Mouse (Mus musculus): ENCODE measurements around the gene Ipo8.

The Ipo8 gene

DNA sequence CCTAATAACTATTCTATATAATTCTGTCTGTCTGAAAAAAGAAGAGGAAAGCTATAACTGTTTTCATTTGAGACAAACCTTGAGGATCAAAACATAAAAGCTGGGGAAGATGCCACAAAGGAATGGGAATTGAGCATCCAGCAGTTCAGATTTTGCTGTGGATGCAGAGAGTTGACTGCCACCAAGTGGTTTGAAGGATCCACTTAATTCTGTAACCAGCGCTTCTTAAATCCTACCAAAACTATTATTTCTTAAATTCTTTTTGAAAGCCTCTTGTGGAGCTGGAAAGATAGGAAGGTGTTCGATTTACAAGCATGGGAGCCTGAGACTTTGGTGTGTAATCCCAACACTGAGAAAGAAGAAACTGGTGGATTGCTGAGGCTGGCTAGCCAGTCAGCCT, 79.9 kb downstream of the Ipo8 start:
- no peak for DNase-seq

DNA sequence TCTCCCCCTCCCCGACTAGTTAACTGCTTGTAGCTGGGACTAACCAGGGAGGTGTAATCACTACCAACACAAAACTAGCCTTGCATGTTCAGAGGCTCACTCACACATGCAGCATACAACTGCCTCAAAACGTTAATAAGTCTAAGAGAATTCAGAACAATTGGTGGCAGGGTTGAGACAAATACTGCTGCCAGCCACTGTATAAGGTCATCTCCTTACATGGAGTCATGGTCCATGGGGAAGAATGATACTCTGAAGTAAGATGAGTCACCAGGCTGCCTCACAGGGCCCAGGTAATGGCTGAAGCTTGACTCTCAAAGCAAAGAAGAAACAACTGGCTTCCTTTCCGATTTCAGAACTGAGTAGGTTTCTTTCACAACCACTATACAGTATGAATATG, 81.1 kb downstream of the Ipo8 start:
- no peak for DNase-seq

DNA sequence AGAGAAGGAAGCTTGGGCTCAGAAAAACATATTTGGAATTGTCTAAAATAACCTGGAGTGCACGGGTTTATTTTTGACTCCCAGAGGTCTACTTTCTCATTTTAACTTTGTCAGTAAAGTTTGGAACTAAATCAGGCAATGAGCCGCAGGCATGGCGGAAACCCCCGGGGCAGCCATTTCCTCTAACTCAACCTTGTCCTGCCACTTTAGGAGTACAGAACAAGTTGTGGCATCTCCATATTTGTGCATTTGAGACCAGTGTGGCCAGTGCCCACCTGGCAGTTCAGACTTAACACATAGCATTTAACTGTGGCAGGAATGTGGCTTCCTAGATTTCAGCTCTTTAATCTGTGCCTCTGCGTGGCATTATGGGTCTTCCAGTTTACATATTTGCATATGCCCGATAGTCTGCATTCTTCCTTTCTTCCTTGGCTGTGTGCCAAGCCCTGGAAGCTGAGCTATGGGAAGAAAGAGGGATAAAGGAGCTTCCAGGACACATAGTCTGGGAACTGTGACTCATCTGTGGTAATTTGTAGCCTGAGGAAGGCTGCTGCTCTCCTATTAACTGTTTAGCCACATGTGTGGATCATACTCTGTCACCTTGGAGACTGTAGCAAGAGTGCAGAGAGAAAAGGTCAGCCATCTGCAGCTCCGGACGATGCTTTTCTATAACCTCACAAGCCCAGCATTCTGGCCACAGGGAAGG, 90.6 kb downstream of the Ipo8 start:
- DNase-seq = no peak

DNA sequence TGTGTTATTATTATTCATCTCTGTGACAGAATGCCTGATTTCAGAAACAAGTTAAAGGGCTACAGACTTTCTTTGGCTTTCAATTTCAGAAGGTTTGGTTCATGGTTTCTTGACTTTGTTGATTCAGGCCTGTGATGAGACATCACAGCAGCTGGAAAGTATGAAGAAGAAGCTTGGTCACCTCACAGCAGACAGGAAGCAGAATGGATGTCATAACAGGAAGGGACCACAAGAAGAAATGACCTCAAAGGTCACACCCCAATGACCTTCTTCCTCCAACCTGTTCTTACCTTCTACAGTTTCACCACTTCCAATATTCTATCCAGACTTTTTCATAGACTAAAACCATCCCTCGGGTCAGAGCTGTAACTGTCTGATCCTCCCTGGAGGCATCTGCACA, 94.9 kb downstream of the Ipo8 start:
- no peak for DNase-seq

DNA sequence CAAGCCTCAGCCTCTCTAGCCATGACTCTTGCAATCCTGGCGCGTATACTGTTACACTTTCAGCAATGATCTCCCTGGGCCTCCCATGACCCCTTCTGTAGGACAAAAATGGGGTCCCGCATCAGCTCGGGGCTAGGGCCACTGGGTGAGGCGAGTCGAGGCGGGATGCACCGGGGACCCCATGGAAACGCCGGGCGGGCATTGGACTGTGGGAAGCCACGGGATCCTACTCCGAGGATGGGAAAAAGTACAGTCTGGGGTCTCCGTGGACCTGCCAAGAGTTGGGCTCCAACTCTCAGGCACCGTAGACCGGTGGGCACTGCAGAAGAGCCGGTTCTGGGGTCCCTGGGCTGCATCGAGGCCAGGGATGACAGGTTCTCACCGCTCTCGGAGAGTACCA, 97.3 kb downstream of the Ipo8 start:
- no peak for DNase-seq

DNA sequence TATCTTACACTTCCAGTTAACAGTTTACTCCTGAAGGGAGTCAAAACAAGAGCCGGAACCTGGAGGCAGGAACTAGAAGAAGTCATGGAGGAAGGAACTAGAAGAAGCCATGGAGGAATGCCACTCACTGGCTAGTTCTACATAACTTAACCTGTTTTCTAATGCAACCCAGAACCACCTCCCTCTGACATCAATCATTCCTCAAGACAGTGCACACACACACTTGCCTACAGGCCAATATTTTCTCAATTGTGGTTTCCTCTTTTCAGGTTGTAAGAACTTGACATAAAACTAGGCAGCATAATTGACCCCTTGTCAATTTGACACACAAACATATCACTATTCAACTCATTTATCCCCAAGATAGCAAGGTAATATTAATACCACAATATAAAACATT, 98.3 kb downstream of the Ipo8 start:
- DNase-seq = no peak

DNA sequence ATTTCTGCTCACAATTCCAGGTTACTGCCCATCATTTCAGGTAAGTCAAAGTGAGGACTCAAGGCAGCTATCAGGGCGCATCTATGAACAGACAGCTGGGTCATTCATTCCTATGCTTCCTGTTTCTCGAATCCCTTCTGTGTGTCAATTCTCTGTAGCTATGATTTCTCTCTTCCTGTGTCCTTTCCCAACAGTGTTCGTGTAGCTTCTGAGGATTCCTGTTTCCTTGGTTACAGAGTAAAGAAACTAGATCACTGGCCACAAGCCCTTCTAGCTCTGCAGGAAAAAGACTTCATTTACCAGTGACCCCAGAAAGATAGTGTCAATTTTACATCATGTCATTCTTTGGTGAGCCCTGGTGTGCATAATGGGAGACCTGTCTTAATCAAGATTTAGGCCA, 102.7 kb downstream of the Ipo8 start:
- no peak for DNase-seq

DNA sequence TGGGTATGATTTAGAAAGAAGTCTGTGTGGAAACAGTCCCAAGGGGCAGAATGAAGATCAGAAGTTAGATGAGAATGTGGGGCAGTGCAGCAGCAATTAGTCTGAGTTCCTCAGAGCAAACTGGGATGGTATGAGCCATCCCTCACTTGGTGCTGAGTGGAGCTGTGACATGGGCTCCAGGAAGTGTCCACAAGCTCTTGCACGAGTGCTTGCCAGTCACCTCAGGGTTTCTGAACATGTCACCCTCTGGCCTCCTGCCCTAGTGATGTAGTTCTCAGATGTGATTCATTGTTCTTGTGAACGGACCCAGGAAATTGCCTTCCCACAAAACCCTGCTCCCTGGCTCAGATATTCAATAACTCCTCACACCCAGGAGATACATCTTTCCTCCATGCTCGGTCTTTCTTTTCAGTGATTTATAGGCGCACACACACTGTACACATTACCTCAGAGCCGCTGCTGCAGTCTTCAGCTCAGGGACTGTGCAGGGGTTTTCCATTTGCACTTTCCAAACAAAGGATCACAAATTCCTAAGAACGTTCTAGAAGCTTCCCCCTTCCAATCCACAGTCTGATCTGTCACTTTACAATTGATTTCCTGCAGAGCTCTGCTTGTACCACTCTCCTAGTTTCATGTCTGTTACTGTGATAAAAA, 103.3 kb downstream of the Ipo8 start:
- DNase-seq = no peak

DNA sequence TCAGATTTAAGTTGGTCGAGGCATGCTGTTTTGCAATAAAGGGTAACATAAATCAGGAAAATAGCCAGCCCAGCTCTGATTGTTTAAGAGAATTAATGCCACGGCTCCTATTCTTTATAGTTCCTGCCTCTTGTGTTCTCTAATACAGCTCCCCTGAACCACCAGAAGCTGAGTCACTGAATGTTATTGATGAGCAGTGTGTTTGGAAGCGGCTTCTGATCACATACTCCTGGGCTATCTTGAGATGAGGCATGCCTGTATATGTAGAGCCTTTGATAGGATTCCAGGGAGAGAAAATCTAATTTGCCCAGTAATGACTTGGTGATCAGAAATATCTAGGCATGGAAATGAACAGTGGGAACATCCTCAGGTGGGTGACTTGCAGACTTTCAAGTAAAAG, 106.8 kb downstream of the Ipo8 start:
- DNase-seq = no peak

All from cerebellum, adult 8-10 months (tissue).